Comparison of ENCODE assay signal across 15 mouse cellular contexts in genomic region chr16:67096706-67097105, GRCm38 (mm10).
DNase-seq lines count a peak whose midpoint lies in the region; TF ChIP-seq lines count a peak whose summit lies in the region.
"Had no signal": no experiment of that assay in that cellular context is flagged by ENCODE, and none has a peak within 500 bp of the region (broad histone marks: within the 10 kb centered on the region; RNA-seq: fewer than 3 reads in every experiment).

No protein-coding gene starts in this region.

- no peak for TF ChIP-seq POLR2A in lung, adult 2 months (IDR thresholded peaks at IDR 0.05; ENCODE audit: borderline replicate concordance, extremely low read depth, low read depth, low read length)

- H3K36me3 ChIP-seq in heart, embryonic 10.5 days: no peaks in the 10 kb centered on the region
- H3K36me3 ChIP-seq: heart, embryonic 13.5 days; liver, embryonic 15.5 days; neural tube, embryonic 13.5 days had no signal

- H3K27ac ChIP-seq in heart, embryonic 10.5 days: no peak overlapping the region
- H3K27ac ChIP-seq: heart, embryonic 13.5 days; liver, embryonic 15.5 days; neural tube, embryonic 13.5 days had no signal

- peak; percentile 40 for DNase-seq in cerebellum, adult 9-10 months
- no peak for DNase-seq in cerebellum, adult 11 months
- DNase-seq in heart, adult 11 months: peak; percentile 86
- DNase-seq in heart, embryonic 10.5 days (ENCODE audit: low spot score): no peak
- DNase-seq in right cerebral cortex, postnatal 10 days (ENCODE audit: low spot score in 2 of 2): peak; percentile 54 to 62
- no peak for DNase-seq in right cerebral cortex, postnatal 4 days
- no peak for DNase-seq in kidney, postnatal 14 days
- no peak for DNase-seq in lung, adult 2 months
- DNase-seq: adrenal gland, postnatal 36 days; lung, postnatal 4 days; midbrain, embryonic 14.5 days; thymus, adult 2 months had no signal

- 75% methylated on average over 6 of the region's 6 CpGs for WGBS in heart, embryonic 10.5 days
- 56% methylated on average over 6 of the region's 6 CpGs for WGBS in lung, adult 2 months

- no peak for TF ChIP-seq CTCF in lung, adult 2 months (IDR thresholded peaks at IDR 0.05; ENCODE audit: insufficient read depth, low read length)

- H3K9me3 ChIP-seq in heart, embryonic 10.5 days: no peaks in the 10 kb centered on the region
- H3K9me3 ChIP-seq: heart, embryonic 13.5 days; liver, embryonic 15.5 days; neural tube, embryonic 13.5 days had no signal

- no peaks in the 10 kb centered on the region for H3K27me3 ChIP-seq in heart, embryonic 10.5 days (ENCODE audit: insufficient read depth, poor library complexity, severe bottlenecking)
- H3K27me3 ChIP-seq: heart, embryonic 13.5 days; liver, embryonic 15.5 days; neural tube, embryonic 13.5 days had no signal

- no peak overlapping the region for H3K4me3 ChIP-seq in heart, embryonic 10.5 days
- no peak overlapping the region for H3K4me3 ChIP-seq in lung, adult 2 months (replicated peaks; ENCODE audit: extremely low read depth, low read depth, low read length)
- H3K4me3 ChIP-seq: heart, embryonic 13.5 days; liver, embryonic 15.5 days; neural tube, embryonic 13.5 days had no signal

- no peaks in the 10 kb centered on the region for H3K4me1 ChIP-seq in heart, embryonic 10.5 days
- no peaks in the 10 kb centered on the region for H3K4me1 ChIP-seq in lung, adult 2 months (ENCODE audit: control insufficient read depth, insufficient read depth, low read length)
- H3K4me1 ChIP-seq: heart, embryonic 13.5 days; liver, embryonic 15.5 days had no signal

Comparison
In these comparisons a context has a peak if more than half of its experiments do, and no peak if none do; other contexts are left out.
1. DNase-seq: peak in cerebellum, adult 9-10 months (single experiment), heart, adult 11 months (single experiment) and right cerebral cortex, postnatal 10 days (2 of 2); none in cerebellum, adult 11 months (single experiment), heart, embryonic 10.5 days (single experiment), right cerebral cortex, postnatal 4 days (single experiment), kidney, postnatal 14 days (single experiment) and lung, adult 2 months (single experiment).